Mouse (Mus musculus) thymus, adult 2 months (tissue): ENCODE results near the gene Mslnl.

Experiments used
- CTCF ChIP-seq: fragments of 200-500 bp; IDR thresholded peaks from 2 replicates; pipeline ENCODE4 v1.5.1; 2012; ENCODE audit warnings: mild to moderate bottlenecking, control low read depth, low read length, moderate library complexity, borderline replicate concordance; ENCODE audit not compliant: control insufficient read depth, poor library complexity, insufficient read depth; ENCODE audit errors: extremely low read depth
- POLR2A ChIP-seq: fragments of 200-500 bp; IDR thresholded peaks from 2 replicates; pipeline ENCODE4 v1.6.1; 2012; ENCODE audit warnings: mild to moderate bottlenecking, low read length, control low read depth, moderate library complexity; ENCODE audit not compliant: control insufficient read depth, poor library complexity, insufficient read depth; ENCODE audit errors: extremely low read depth

DNA sequence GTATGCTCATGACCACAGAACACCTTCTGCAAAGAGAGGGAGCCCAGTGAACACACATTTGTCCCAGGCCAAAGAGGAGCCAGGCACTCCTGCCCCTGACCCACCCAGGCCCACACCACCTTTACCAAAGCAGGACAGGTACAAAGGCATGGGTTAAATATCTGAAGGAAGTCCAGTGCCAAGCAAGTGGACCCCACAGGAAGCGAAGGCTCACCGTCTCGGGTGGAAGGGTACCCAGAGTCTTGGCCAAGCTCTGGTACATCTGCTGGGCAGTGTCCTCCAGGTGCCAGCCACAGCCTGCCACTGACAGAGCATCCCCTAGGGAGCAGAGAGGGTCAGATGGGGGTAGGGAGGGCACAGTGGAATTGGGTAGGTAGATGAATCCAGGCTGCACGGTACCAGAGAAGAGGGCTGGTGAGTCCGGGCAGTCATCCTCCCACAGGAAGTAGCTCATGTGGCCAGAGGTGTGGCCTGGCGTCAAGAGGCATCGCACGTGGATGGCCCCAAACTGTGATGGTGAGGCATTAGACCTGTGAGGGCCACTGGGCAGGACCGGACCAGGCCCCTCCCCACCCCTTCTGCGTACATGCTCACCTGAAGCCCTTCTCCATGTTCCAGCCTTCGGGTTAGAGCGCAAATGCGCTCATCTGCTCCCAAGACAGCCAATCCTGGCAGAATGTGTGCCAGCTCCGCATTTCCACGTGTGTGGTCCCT, 48.2 kb downstream of the Mslnl start:
- TF ChIP-seq CTCF (no peak), POLR2A (no peak)
